Mouse (Mus musculus): Measurements from ENCODE around the gene Add2.

DNA sequence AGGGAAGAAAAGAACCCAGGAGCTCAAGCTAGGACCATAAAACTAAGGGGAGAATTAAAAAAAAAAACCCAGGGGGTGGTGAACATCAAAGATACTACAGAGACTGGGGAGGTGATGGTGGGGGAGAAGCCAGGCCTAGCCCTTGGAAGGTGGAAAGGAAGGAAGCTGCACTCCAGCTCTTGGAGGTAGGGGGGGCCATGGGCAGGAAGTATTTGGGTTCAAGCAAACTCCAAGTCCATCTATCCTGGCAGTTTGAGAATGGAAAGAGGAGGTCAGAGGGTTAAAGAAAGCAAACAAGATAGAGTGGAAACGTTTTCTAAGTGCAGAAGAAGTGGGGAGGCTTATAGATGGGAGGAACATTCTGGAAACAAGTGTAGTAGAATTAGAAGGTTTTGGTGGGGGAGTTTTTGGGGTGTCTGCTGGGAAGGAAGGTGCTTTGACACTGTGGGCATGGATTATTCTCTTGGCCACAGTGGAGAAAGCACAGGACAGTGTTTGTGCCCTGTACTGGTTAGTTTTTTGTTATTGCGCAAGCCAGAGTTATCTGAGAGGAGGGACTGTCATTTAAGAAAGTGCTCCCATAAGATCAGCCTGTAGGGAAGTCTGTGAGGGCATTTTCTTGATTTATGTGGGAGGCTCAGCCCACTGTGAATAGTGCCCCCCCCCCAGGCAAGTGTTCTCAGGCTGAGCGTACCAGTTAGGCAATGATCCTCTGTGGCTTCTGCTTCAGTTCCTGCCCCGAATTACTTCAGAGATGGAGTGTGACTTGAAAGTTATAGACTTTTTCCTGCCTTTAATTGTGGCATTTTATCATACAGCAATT is 8.9 kb upstream of the Add2 start:
- TF ChIP-seq CTCF (IDR thresholded peaks at IDR 0.05; ENCODE audit: extremely low read depth, insufficient read depth, low read length) (no peak), POLR2A (IDR thresholded peaks at IDR 0.05; ENCODE audit: extremely low read depth, insufficient read depth, low read length) (no peak)

All from cortical plate, adult 2 months (tissue).